Mouse (Mus musculus) liver, adult (tissue): ENCODE results near the gene Gm20388.

Experiments used
- GATA4 ChIP-seq: IDR thresholded peaks from 2 replicates; pipeline ENCODE4 v1.6.1; 2014; ENCODE audit warnings: mild to moderate bottlenecking, low read length; ENCODE audit not compliant: insufficient replicate concordance

Gene Gm20388

DNA sequence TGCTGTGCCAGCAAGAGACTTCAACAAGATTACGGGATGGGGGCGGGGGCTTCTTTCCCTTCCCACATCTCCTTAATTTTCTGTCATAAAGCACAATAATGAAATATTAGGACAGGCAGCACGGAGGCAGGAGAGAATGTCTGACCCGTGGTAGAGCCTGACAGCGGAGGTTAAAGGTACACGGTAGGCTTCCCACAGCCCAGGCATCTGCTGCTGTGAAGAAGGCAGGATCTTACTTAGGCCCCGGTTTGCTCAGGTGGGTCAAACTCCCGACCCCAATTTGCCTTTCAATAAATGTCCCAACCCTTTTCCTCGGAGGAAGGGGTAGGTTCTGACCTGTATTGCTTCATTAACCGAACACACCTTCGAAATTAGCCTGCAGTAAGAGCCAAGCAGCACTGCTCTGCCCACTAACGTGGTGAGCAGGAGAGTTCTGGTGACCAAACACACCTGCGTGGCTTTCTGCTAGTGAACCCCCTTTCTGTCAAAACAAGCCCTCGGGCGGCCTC is 3894.6 kb downstream of the Gm20388 start:
- TF ChIP-seq GATA4, result no peak

GRCm38 (mm10) chr8:123805718-123806373 is 3895.2 kb downstream of the Gm20388 start, which contains the start of gene Rab4a:
TSS of gene Rab4a (plus strand) at chr8:123805985.
- TF ChIP-seq GATA4, result no peak

DNA sequence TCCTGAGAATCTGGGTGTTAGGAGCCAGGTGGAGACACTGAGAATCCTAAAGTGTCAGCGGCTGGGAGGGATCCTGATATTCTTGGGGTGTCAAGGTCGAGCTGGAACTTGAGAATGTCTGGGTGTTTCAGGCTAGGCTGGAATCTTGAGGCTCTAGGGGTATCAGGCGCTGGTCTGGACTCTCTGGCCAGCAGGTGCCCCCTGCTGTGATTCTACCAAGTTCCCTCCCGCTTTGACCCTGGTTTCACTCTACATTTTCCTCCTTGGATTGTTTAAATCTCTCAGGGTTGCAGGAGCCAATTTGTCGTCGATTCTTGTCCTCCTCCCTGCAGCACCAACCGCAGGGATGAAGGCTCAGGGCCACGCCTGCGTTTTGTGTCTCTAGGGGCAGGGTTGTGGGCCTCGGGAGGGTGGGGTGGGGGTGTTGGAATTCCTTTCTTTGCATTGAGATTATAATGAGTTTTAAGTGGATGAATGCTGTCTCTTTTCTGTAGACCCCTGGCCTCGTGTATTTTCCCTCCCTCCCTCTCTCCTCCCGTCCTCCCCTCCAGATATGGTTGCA is 3895.8 kb downstream of the Gm20388 start:
- TF ChIP-seq GATA4, result no peak

DNA sequence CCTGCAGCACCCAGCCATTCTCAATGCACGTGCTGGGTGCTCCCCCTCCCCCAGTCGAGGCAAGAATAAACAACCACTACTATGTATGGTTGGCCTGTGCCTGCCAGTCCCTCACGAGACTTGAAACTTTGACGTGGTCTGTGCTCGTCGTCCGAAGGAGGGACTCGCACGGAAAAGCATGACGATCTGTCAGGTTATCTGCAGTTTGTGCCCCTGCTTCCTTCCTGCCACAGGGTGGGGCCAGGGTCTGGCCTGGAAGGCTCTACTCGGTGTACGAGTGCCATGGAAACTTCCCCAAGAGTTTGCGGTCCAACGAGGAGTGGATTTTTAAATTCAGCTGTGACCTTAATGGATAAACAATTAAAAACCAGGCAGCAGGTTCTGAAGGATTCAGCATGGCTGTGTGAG is 3896.4 kb downstream of the Gm20388 start:
- TF ChIP-seq GATA4, result no peak

DNA sequence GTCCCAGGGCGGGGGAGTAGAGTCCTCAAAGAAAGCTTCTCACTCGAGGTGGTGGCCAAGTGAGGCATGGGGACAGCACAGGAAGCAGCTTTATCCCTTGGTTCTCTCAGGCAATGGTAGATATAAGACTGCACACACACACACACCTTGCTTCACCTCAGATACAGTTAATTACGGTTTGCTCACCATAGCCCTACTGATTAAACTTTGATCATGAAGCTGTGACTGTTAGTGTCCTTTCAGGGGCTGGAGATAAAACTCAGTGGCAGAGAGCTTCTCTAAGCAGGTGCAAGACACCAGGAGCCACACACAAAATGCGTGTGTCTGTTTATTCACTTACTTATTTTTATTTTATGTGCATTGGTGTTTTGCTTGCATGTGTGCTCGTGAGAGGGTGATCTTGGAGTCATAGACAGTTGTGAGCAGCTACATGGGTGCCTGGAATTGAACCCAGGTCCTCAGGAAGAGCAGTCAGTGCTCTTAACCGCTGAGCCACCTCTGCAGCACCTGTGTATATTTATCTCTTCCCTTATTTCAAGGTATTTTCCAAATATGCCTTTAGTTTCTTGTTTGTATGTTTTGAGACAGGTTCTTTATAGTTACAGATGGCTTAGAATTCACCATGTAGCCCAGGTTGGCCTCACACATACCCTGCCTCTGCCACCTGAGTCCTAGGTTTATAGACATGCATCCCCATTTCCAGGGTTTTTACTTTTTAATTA is 3897.4 kb downstream of the Gm20388 start:
- no peak for TF ChIP-seq GATA4

- TF ChIP-seq GATA4, result no peak
Measured at GRCm38 (mm10) chr8:123808671-123809070, 3898.0 kb downstream of the Gm20388 start.

- TF ChIP-seq GATA4, result no peak
Measured at GRCm38 (mm10) chr8:123812227-123812626, 3901.6 kb downstream of the Gm20388 start.

- no peak for TF ChIP-seq GATA4
Measured at GRCm38 (mm10) chr8:123813173-123813891, 3902.7 kb downstream of the Gm20388 start.

DNA sequence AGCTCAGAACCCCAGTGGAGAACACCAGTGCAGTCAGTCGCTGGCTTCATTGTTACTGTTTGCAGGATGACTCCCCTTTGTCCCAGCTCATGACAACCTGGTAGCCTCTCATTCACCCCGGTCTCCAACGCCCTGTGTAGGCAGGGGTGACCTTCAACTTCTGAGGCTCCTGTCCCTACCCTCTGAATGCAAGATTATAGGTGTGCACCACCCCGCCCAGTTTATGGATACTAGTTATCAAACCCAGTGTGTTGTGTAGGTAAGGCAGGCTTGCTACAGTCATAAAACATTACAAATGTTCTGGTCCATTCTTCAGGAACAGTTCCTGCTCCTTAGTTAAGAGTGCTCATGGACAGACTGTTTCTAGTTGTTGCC is 3903.2 kb downstream of the Gm20388 start:
- no peak for TF ChIP-seq GATA4

DNA sequence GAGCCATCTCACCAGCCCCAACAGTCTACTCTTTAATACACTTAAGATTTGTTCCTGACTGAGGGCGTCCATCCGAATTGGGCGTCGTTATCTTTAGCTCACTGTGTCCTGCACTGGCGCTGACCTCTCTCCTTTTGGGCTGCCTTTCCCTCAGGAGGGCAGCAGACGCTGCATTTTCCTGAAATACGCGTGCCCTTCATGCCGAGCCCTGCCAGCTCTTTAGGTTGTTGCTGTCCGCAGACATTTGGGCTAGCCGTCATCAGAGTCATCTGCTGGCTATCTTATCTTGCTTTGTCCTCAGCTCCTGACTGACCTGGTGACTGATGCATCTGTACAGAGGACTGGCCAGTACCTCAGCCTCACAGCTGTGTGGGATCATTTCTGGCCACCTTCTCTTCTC is 3904.7 kb downstream of the Gm20388 start:
- TF ChIP-seq GATA4, result no peak

DNA sequence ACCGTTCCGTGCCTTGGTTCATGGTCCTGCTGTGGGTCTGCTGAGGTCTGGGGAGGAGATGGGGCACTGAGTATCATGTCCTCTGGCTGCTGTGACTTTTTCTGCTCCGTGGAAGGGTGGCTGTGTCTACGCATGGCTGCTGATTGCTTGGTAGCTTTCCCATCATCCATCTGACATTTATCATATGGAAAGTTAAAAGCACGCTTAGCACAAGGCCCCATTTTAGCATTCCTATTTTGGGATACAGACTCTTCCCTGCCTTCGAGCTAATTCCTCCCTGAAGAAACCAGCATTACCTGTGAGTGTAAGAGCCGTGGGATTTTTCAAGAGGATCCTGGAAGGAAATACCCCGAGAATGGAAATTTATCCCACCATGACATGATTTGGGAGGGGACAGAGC is 3906.3 kb downstream of the Gm20388 start:
- TF ChIP-seq GATA4, result no peak

DNA sequence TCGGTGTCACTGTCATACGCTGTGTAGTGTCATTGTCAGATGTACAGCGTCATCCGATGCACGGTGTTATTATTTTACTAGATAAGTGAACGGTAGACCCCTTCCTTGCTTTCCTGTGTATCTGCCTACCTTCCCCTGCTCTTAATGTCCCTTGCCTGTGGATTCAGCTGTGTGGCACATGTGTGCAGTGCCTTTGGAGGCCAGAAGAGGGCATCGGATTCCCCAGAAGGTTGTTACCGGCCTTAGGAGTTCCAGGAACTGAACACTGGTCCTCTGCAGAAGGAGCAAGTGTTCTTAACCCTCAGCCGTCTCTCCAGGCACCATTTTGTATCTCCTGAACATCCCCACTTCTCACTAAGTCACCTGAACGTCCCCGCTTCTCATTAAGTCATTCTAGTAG is 3907.1 kb downstream of the Gm20388 start:
- no peak for TF ChIP-seq GATA4

- TF ChIP-seq GATA4, result no peak
Measured at GRCm38 (mm10) chr8:123819683-123820610, 3909.3 kb downstream of the Gm20388 start.

- TF ChIP-seq GATA4, result no peak
Measured at GRCm38 (mm10) chr8:123820780-123821179, 3910.1 kb downstream of the Gm20388 start.

DNA sequence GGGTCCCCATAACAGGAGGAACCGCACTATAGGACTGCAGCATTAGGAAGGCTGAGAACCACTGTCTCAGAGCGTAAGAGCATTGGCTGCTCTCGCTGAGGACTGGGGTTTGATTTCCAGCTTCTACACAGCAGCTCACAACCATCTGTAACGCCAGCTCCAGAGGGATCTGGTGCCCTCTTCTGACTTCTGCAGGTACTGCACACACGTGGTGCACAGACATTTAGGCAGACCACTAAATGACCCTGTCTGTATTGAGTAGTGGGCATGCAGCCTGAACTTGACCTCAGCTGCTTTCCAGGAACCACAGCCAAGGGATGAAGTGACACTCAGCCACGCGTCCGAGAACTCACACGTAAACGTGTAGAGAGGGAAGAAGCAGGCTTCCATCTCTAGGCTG is 3912.5 kb downstream of the Gm20388 start:
- no peak for TF ChIP-seq GATA4

GRCm38 (mm10) chr8:123823532-123824123 is 3913.0 kb downstream of the Gm20388 start:
- TF ChIP-seq GATA4, result no peak
